ENCODE assay signal across 9 mouse cellular contexts in genomic region chr2:167633537-167633872, GRCm38 (mm10). TPM values are rescaled to one million over a fixed set of nuclear protein-coding genes. Genes with fewer than 3 reads are reported as not detected.
DNase-seq lines count a peak whose midpoint lies in the region; ATAC-seq and TF ChIP-seq lines count a peak whose summit lies in the region.
"Had no signal": no experiment of that assay in that cellular context is flagged by ENCODE, and none has a peak within 500 bp of the region (broad histone marks: within the 10 kb centered on the region; RNA-seq: fewer than 3 reads in every experiment).

No protein-coding gene starts in this region.

- in situ Hi-C loops in ES-E14 (cut with MboI; ENCODE audit: low sequenced_read_pairs in 2 of 2, unreplicated experiment in 2 of 2) = no loop called here

- no peaks in the 10 kb centered on the region for H3K9me3 ChIP-seq in hindbrain, embryonic 14.5 days (ENCODE audit: control insufficient read depth, low read length)
- H3K9me3 ChIP-seq in hindbrain, embryonic 16.5 days (ENCODE audit: control insufficient read depth, low read length) = no peaks in the 10 kb centered on the region
- H3K9me3 ChIP-seq in ES-E14 (ENCODE audit: control insufficient read depth, insufficient read depth, low read depth, low read length) = no peaks in the 10 kb centered on the region
- no peaks in the 10 kb centered on the region for H3K9me3 ChIP-seq in liver, embryonic 13.5 days (replicated peaks)

- H3K36me3 ChIP-seq in hindbrain, embryonic 14.5 days (replicated peaks; ENCODE audit: control insufficient read depth, insufficient read depth) = no peaks in the 10 kb centered on the region
- H3K36me3 ChIP-seq in hindbrain, embryonic 16.5 days (ENCODE audit: control insufficient read depth, insufficient read depth, low read length) = no peaks in the 10 kb centered on the region
- H3K36me3 ChIP-seq in ES-E14 (ENCODE audit: control insufficient read depth, insufficient read depth, low read length, poor library complexity, severe bottlenecking) = peaks cover 8% of the 10 kb centered on the region; the same call in 1 of the 2 replicates
- peaks cover 6% of the 10 kb centered on the region for H3K36me3 ChIP-seq in liver, embryonic 13.5 days

- H3K9ac ChIP-seq in hindbrain, embryonic 14.5 days = peak overlapping the region; percentile 51
- no peak overlapping the region for H3K9ac ChIP-seq in hindbrain, embryonic 16.5 days (ENCODE audit: low read depth, low read length)
- H3K9ac ChIP-seq in ES-E14 (ENCODE audit: insufficient read depth, low read depth, low read length, poor library complexity, severe bottlenecking) = peak overlapping the region; percentile 55; the same call in 1 of the 2 replicates
- H3K9ac ChIP-seq in liver, embryonic 13.5 days = peak overlapping the region; percentile 100

- H3K4me2 ChIP-seq in hindbrain, embryonic 14.5 days (replicated peaks) = 0 out of 2 replicates have a peak overlapping the region, but pooled peaks have one; percentile 47
- no peak overlapping the region for H3K4me2 ChIP-seq in hindbrain, embryonic 16.5 days (ENCODE audit: low read length)
- peak overlapping the region; percentile 93 for H3K4me2 ChIP-seq in liver, embryonic 13.5 days

- 90% methylated on average over 6 of the region's 6 CpGs for WGBS in hindbrain, embryonic 14.5 days
- 88% methylated on average over 6 of the region's 6 CpGs for WGBS in hindbrain, embryonic 16.5 days
- 86% methylated on average over 6 of the region's 6 CpGs for WGBS in liver, embryonic 13.5 days (ENCODE audit: insufficient replicate concordance)

- H3K4me1 ChIP-seq in hindbrain, embryonic 14.5 days (replicated peaks; ENCODE audit: control insufficient read depth, insufficient read depth, low read length) = peaks cover 32% of the 10 kb centered on the region
- H3K4me1 ChIP-seq in hindbrain, embryonic 16.5 days (ENCODE audit: control insufficient read depth, insufficient read depth, low read depth, low read length) = peaks cover 32% of the 10 kb centered on the region
- peaks cover 8 to 16% of the 10 kb centered on the region in 2 experiments for H3K4me1 ChIP-seq in ES-E14 (ENCODE audit: control insufficient read depth in 2 of 2, insufficient read depth in 2 of 2, low read length in 2 of 2, poor library complexity in 1 of 2)
- peaks cover 66% of the 10 kb centered on the region for H3K4me1 ChIP-seq in liver, embryonic 13.5 days (replicated peaks)

- no peak overlapping the region for H3K4me3 ChIP-seq in hindbrain, embryonic 14.5 days (replicated peaks; ENCODE audit: low read length)
- H3K4me3 ChIP-seq in hindbrain, embryonic 16.5 days (ENCODE audit: low read length) = no peak overlapping the region
- H3K4me3 ChIP-seq in ES-E14 (ENCODE audit: insufficient read depth in 1 of 2, low read depth in 1 of 2, low read length in 2 of 2, poor library complexity in 1 of 2, severe bottlenecking in 1 of 2) = no peak overlapping the region
- H3K4me3 ChIP-seq in liver, embryonic 13.5 days (replicated peaks) = peak overlapping the region; percentile 46

- no peaks in the 10 kb centered on the region for H3K27me3 ChIP-seq in hindbrain, embryonic 14.5 days (ENCODE audit: control insufficient read depth, insufficient read depth, low read length)
- no peaks in the 10 kb centered on the region for H3K27me3 ChIP-seq in hindbrain, embryonic 16.5 days (replicated peaks; ENCODE audit: control insufficient read depth, insufficient read depth, low read length)
- no peaks in the 10 kb centered on the region for H3K27me3 ChIP-seq in liver, embryonic 13.5 days

- no peak for ATAC-seq in hindbrain, embryonic 14.5 days (ENCODE audit: low FRiP score)
- ATAC-seq in hindbrain, embryonic 16.5 days = no peak
- no peak for ATAC-seq in liver, embryonic 13.5 days (ENCODE audit: low read depth)
- ATAC-seq: lung, postnatal 0 days had no signal

- DNase-seq in cerebellum, adult 9-11 months = peak; percentile 69
- no peak for DNase-seq in cerebellum, adult 11 months
- DNase-seq in hindbrain, embryonic 14.5 days (ENCODE audit: low spot score) = no peak
- no peak for DNase-seq in ES-E14 (ENCODE audit: low read depth, low spot score)
- no peak for DNase-seq in liver, embryonic 13.5 days
- no peak for DNase-seq in frontal cortex, postnatal 36 days (ENCODE audit: low spot score in 2 of 2)
- DNase-seq in testis, postnatal 10 days (ENCODE audit: low spot score) = no peak

- peak overlapping the region; percentile 76 for H3K27ac ChIP-seq in hindbrain, embryonic 14.5 days
- H3K27ac ChIP-seq in hindbrain, embryonic 16.5 days (ENCODE audit: low read depth, low read length) = no peak overlapping the region
- H3K27ac ChIP-seq in ES-E14 (ENCODE audit: insufficient read depth, low read depth, low read length, poor library complexity, severe bottlenecking) = no peak overlapping the region
- H3K27ac ChIP-seq in liver, embryonic 13.5 days = peak overlapping the region; percentile 100

TF ChIP-seq in ES-E14, 5 proteins besides CTCF, POLR2A, EP300 and RAD21:
- TF ChIP-seq ZNF384 (IDR thresholded peaks at IDR 0.05; ENCODE audit: low read depth, low read length) (no peak), MAFK (IDR thresholded peaks at IDR 0.05; ENCODE audit: insufficient read depth, low read depth, low read length) (no peak), ZC3H11A (IDR thresholded peaks at IDR 0.05; ENCODE audit: borderline replicate concordance, low read depth, low read length) (no peak)
TF ChIP-seq in ES-E14: peak in this region for 0.

RNA-seq across cellular contexts. Expression of gene Ube2v1, which starts 1.6 kb away (rescaled TPM):
- 302 and 313 TPM in 2 replicates for polyA plus RNA-seq in hindbrain, embryonic 14.5 days (2014; fragmentation: Nextera tagmentation; extraction: Ambion mirVana)
- polyA plus RNA-seq in hindbrain, embryonic 16.5 days (2015; fragmentation: Nextera tagmentation; extraction: Ambion mirVana) = 390 and 393 TPM in 2 replicates
- 68.2 and 115 TPM in 2 replicates for total RNA-seq in ES-E14 (2012; rRNA removed)
- 205 and 229 TPM in 2 replicates for polyA plus RNA-seq in liver, embryonic 13.5 days (2015; fragmentation: Nextera tagmentation; extraction: Ambion mirVana)

RNA-seq across cellular contexts. Expression of gene Gm20431, which starts 27.8 kb away (rescaled TPM):
- 15.5 and 19.8 TPM in 2 replicates for polyA plus RNA-seq in hindbrain, embryonic 14.5 days (2014; fragmentation: Nextera tagmentation; extraction: Ambion mirVana)
- polyA plus RNA-seq in hindbrain, embryonic 16.5 days (2015; fragmentation: Nextera tagmentation; extraction: Ambion mirVana) = 11.9 and 12.8 TPM in 2 replicates
- total RNA-seq in ES-E14 (2012; rRNA removed) = 21.9 and 37.4 TPM in 2 replicates
- polyA plus RNA-seq in liver, embryonic 13.5 days (2015; fragmentation: Nextera tagmentation; extraction: Ambion mirVana) = 2.9 TPM in 1 of 2 replicates, not detected in the other

RNA-seq across cellular contexts. Expression of gene Cebpb, which starts 55.2 kb away (rescaled TPM):
- polyA plus RNA-seq in hindbrain, embryonic 14.5 days (2014; fragmentation: Nextera tagmentation; extraction: Ambion mirVana) = 3.5 and 3.6 TPM in 2 replicates
- polyA plus RNA-seq in hindbrain, embryonic 16.5 days (2015; fragmentation: Nextera tagmentation; extraction: Ambion mirVana) = 0.15 and 0.22 TPM in 2 replicates
- 9.1 and 11.2 TPM in 2 replicates for total RNA-seq in ES-E14 (2012; rRNA removed)
- polyA plus RNA-seq in liver, embryonic 13.5 days (2015; fragmentation: Nextera tagmentation; extraction: Ambion mirVana) = 6.3 and 7.4 TPM in 2 replicates

RNA-seq across cellular contexts. Expression of gene Tmem189, which starts 56.1 kb away (rescaled TPM):
- polyA plus RNA-seq in hindbrain, embryonic 14.5 days (2014; fragmentation: Nextera tagmentation; extraction: Ambion mirVana) = 33.9 and 37.5 TPM in 2 replicates
- polyA plus RNA-seq in hindbrain, embryonic 16.5 days (2015; fragmentation: Nextera tagmentation; extraction: Ambion mirVana) = 37.1 and 39.3 TPM in 2 replicates
- total RNA-seq in ES-E14 (2012; rRNA removed) = 43.7 and 54.9 TPM in 2 replicates
- 16.1 and 17.1 TPM in 2 replicates for polyA plus RNA-seq in liver, embryonic 13.5 days (2015; fragmentation: Nextera tagmentation; extraction: Ambion mirVana)

Comparison
In these comparisons a context has a peak if more than half of its experiments do, and no peak if none do; other contexts are left out.
1. H3K27ac ChIP-seq: peak in hindbrain, embryonic 14.5 days (single experiment) and liver, embryonic 13.5 days (single experiment); none in hindbrain, embryonic 16.5 days (single experiment) and ES-E14 (single experiment).